Mouse (Mus musculus): Measurements from ENCODE around the gene Nlrp1a. TPM values are rescaled to one million over a fixed set of nuclear protein-coding genes. Genes with fewer than 3 reads are reported as not detected.

Gene Nlrp1a
- polyA plus RNA-seq (2017; shearing (Covaris generic)): under 1 TPM; 0.17 to 0.67 TPM

- no peak for ATAC-seq
Observed at GRCm38 (mm10) chr11:71144661-71145060, at the start of gene Nlrp1a. Gene Nlrp1a, minus strand, starts transcription at chr11:71144704.

GRCm38 (mm10) chr11:71169633-71170032, 25.1 kb upstream of the Nlrp1a start:
- ATAC-seq: no peak

GRCm38 (mm10) chr11:71164139-71164538, 19.6 kb upstream of the Nlrp1a start:
- no peak for ATAC-seq

GRCm38 (mm10) chr11:71159439-71160136, 15.1 kb upstream of the Nlrp1a start:
- ATAC-seq: no peak

- no peak for ATAC-seq
Observed at GRCm38 (mm10) chr11:71155272-71155671, 10.8 kb upstream of the Nlrp1a start.

GRCm38 (mm10) chr11:71142031-71142430, 2.5 kb downstream of the Nlrp1a start:
- ATAC-seq: no peak

- ATAC-seq: no peak
Observed at GRCm38 (mm10) chr11:71107128-71107527, 37.4 kb downstream of the Nlrp1a start.

GRCm38 (mm10) chr11:71106261-71107021, 38.1 kb downstream of the Nlrp1a start:
- no peak for ATAC-seq

- no peak for ATAC-seq
Observed at GRCm38 (mm10) chr11:71103931-71104330, 40.6 kb downstream of the Nlrp1a start.

- ATAC-seq: no peak
Observed at GRCm38 (mm10) chr11:71076342-71076741, 68.2 kb downstream of the Nlrp1a start.

GRCm38 (mm10) chr11:71052554-71052953, 92.0 kb downstream of the Nlrp1a start:
- no peak for ATAC-seq

Other genes starting within 250 kb of the Nlrp1a start
- 10 to 100 TPM; 71.4 to 92.7 TPM for gene Nup88, start 174.7 kb downstream of the Nlrp1a start, polyA plus RNA-seq (2017; shearing (Covaris generic))
- gene Rpain, start 174.5 kb downstream of the Nlrp1a start, polyA plus RNA-seq (2017; shearing (Covaris generic)): 10 to 100 TPM; 70.1 to 90.2 TPM
- 10 to 100 TPM in 1 of 2 experiments, 1 to 10 TPM in 1; 3.7 to 16.3 TPM for gene C1qbp, start 161.7 kb downstream of the Nlrp1a start, polyA plus RNA-seq (2017; shearing (Covaris generic))
- 1 to 10 TPM; 5.0 to 6.0 TPM for gene Dhx33, start 140.3 kb downstream of the Nlrp1a start, polyA plus RNA-seq (2017; shearing (Covaris generic))
- 10 to 100 TPM; 18.8 to 24.4 TPM for gene Mis12, start 125.1 kb downstream of the Nlrp1a start, polyA plus RNA-seq (2017; shearing (Covaris generic))
- 100 to 1,000 TPM; 121 to 138 TPM for gene Derl2, start 124.9 kb downstream of the Nlrp1a start, polyA plus RNA-seq (2017; shearing (Covaris generic))
- gene 6330403K07Rik, start 111.2 kb downstream of the Nlrp1a start, polyA plus RNA-seq (2017; shearing (Covaris generic)): 10 to 100 TPM in 1 of 2 experiments, 1 to 10 TPM in 1; 9.6 to 10.8 TPM
- 1 to 10 TPM; 2.8 to 4.8 TPM for gene Nlrp1b, start 86.0 kb upstream of the Nlrp1a start, polyA plus RNA-seq (2017; shearing (Covaris generic))